Mouse (Mus musculus): ENCODE measurements around the gene Tlr7. TPM values are rescaled to one million over a fixed set of nuclear protein-coding genes. Genes with fewer than 3 reads are reported as not detected.
"Not testable (repeated sequence)": the region's sequence is repeated elsewhere in the genome, so short reads cannot be mapped to it uniquely, and the experiment has no call there.

Tlr7 gene
- 0.22 and 0.41 TPM in 2 replicates for polyA plus RNA-seq (2015; fragmentation: Nextera tagmentation; extraction: Ambion mirVana)

- Histone ChIP-seq H3K9me3 (no peaks in the 10 kb centered on the region), H3K27ac (no peak within 1 kb of the TSS), H3K4me1 (no peaks in the 10 kb centered on the region), H3K36me3 (replicated peaks) (no peaks in the 10 kb centered on the region), H3K27me3 (replicated peaks) (peaks cover 4% of the 10 kb centered on the region; the same call in 1 of the 2 replicates), H3K9ac (no peak within 1 kb of the TSS), H3K4me2 (no peak within 1 kb of the TSS), H3K4me3 (no peak within 1 kb of the TSS)
- 83% methylated on average over 6 of the region's 6 CpGs for WGBS
- no peak for ATAC-seq (replicated peaks)
Measured at GRCm38 (mm10) chrX:167330399-167330798, at the start of gene Tlr7. Tlr7 (minus strand) TSS chrX:167330558.

GRCm38 (mm10) chrX:167380073-167380472 lies 49.7 kb upstream of the Tlr7 start:
- H3K27me3 ChIP-seq (replicated peaks): peaks cover 14% of the 10 kb centered on the region; the same call in 1 of the 2 replicates
- no peaks in the 10 kb centered on the region for H3K36me3 ChIP-seq (replicated peaks)
- ATAC-seq (replicated peaks): no peak
- H3K4me3 ChIP-seq: no peak overlapping the region
- H3K9me3 ChIP-seq: no peaks in the 10 kb centered on the region
- no peak overlapping the region for H3K4me2 ChIP-seq
- H3K4me1 ChIP-seq: no peaks in the 10 kb centered on the region
- no peak overlapping the region for H3K27ac ChIP-seq
- 66% methylated on average over 4 of the region's 4 CpGs for WGBS
- H3K9ac ChIP-seq: no peak overlapping the region

- ATAC-seq (replicated peaks); H3K4me1 ChIP-seq; H3K4me3 ChIP-seq; H3K9ac ChIP-seq; H3K4me2 ChIP-seq; H3K27ac ChIP-seq; H3K9me3 ChIP-seq; H3K36me3 ChIP-seq (replicated peaks); H3K27me3 ChIP-seq (replicated peaks): not testable (repeated sequence)
- WGBS: 97% methylated on average over 3 of the region's 3 CpGs
Measured at GRCm38 (mm10) chrX:167361231-167361630, 30.9 kb upstream of the Tlr7 start.

- Histone ChIP-seq H3K4me1 (no peaks in the 10 kb centered on the region), H3K4me3 (no peak overlapping the region), H3K9me3 (no peaks in the 10 kb centered on the region), H3K9ac (no peak overlapping the region), H3K27ac (no peak overlapping the region), H3K27me3 (replicated peaks) (peaks cover 7% of the 10 kb centered on the region; the same call in 1 of the 2 replicates), H3K36me3 (replicated peaks) (no peaks in the 10 kb centered on the region), H3K4me2 (no peak overlapping the region)
- no peak for ATAC-seq (replicated peaks)
- 94% methylated on average over 7 of the region's 7 CpGs for WGBS
Measured at GRCm38 (mm10) chrX:167359704-167360103, 29.3 kb upstream of the Tlr7 start.

GRCm38 (mm10) chrX:167357415-167357814 lies 27.1 kb upstream of the Tlr7 start:
- 79% methylated on average over 2 of the region's 2 CpGs for WGBS
- no peak for ATAC-seq (replicated peaks)
- Histone ChIP-seq H3K36me3 (replicated peaks) (no peaks in the 10 kb centered on the region), H3K9me3 (no peaks in the 10 kb centered on the region), H3K27me3 (replicated peaks) (peaks cover 6% of the 10 kb centered on the region; the same call in 1 of the 2 replicates), H3K9ac (no peak overlapping the region), H3K27ac (no peak overlapping the region), H3K4me2 (no peak overlapping the region), H3K4me1 (no peaks in the 10 kb centered on the region), H3K4me3 (no peak overlapping the region)

- no peak overlapping the region for H3K4me2 ChIP-seq
- H3K4me3 ChIP-seq: no peak overlapping the region
- no peak overlapping the region for H3K9ac ChIP-seq
- no peak overlapping the region for H3K27ac ChIP-seq
- H3K4me1 ChIP-seq: no peaks in the 10 kb centered on the region
- WGBS: 83% methylated on average over 3 of the region's 3 CpGs
- no peaks in the 10 kb centered on the region for H3K9me3 ChIP-seq
- no peaks in the 10 kb centered on the region for H3K36me3 ChIP-seq (replicated peaks)
- ATAC-seq (replicated peaks): no peak
- H3K27me3 ChIP-seq (replicated peaks): peaks cover 3% of the 10 kb centered on the region; the same call in 1 of the 2 replicates
Measured at GRCm38 (mm10) chrX:167355965-167356364, 25.6 kb upstream of the Tlr7 start.

GRCm38 (mm10) chrX:167353617-167354016 lies 23.3 kb upstream of the Tlr7 start:
- H3K4me1 ChIP-seq: no peaks in the 10 kb centered on the region
- H3K36me3 ChIP-seq (replicated peaks): no peaks in the 10 kb centered on the region
- peaks cover 3% of the 10 kb centered on the region; the same call in 1 of the 2 replicates for H3K27me3 ChIP-seq (replicated peaks)
- no peaks in the 10 kb centered on the region for H3K9me3 ChIP-seq
- no peak overlapping the region for H3K4me2 ChIP-seq
- WGBS: 92% methylated on average over 2 of the region's 2 CpGs
- H3K9ac ChIP-seq: no peak overlapping the region
- no peak overlapping the region for H3K4me3 ChIP-seq
- ATAC-seq (replicated peaks): no peak
- H3K27ac ChIP-seq: no peak overlapping the region

- Histone ChIP-seq H3K9me3 (no peaks in the 10 kb centered on the region), H3K4me1 (no peaks in the 10 kb centered on the region), H3K36me3 (replicated peaks) (no peaks in the 10 kb centered on the region), H3K9ac (no peak overlapping the region), H3K27ac (no peak overlapping the region), H3K27me3 (replicated peaks) (peaks cover 7% of the 10 kb centered on the region), H3K4me2 (no peak overlapping the region), H3K4me3 (no peak overlapping the region)
- 81% methylated on average over 1 of the region's 1 CpGs for WGBS
- ATAC-seq (replicated peaks): no peak
Measured at GRCm38 (mm10) chrX:167346440-167346839, 16.1 kb upstream of the Tlr7 start.

GRCm38 (mm10) chrX:167344356-167344755 lies 14.0 kb upstream of the Tlr7 start:
- H3K27ac ChIP-seq: no peak overlapping the region
- no peak for ATAC-seq (replicated peaks)
- peaks cover 6% of the 10 kb centered on the region for H3K27me3 ChIP-seq (replicated peaks)
- no peak overlapping the region for H3K9ac ChIP-seq
- H3K36me3 ChIP-seq (replicated peaks): no peaks in the 10 kb centered on the region
- no peak overlapping the region for H3K4me2 ChIP-seq
- no peaks in the 10 kb centered on the region for H3K4me1 ChIP-seq
- no peak overlapping the region for H3K4me3 ChIP-seq
- no peaks in the 10 kb centered on the region for H3K9me3 ChIP-seq
- 68% methylated on average over 1 of the region's 1 CpGs for WGBS

GRCm38 (mm10) chrX:167341811-167342210 lies 11.5 kb upstream of the Tlr7 start:
- Histone ChIP-seq H3K4me3 (no peak overlapping the region), H3K27me3 (replicated peaks) (peaks cover 9% of the 10 kb centered on the region), H3K36me3 (replicated peaks) (no peaks in the 10 kb centered on the region), H3K9ac (no peak overlapping the region), H3K4me1 (no peaks in the 10 kb centered on the region), H3K27ac (no peak overlapping the region), H3K4me2 (no peak overlapping the region), H3K9me3 (no peaks in the 10 kb centered on the region)
- 83% methylated on average over 3 of the region's 3 CpGs for WGBS
- no peak for ATAC-seq (replicated peaks)

GRCm38 (mm10) chrX:167340190-167340589 lies 9.8 kb upstream of the Tlr7 start:
- Histone ChIP-seq H3K9me3 (no peaks in the 10 kb centered on the region), H3K4me1 (no peaks in the 10 kb centered on the region), H3K4me3 (no peak overlapping the region), H3K36me3 (replicated peaks) (no peaks in the 10 kb centered on the region), H3K27ac (no peak overlapping the region), H3K9ac (no peak overlapping the region), H3K27me3 (replicated peaks) (peaks cover 9% of the 10 kb centered on the region; the same call in 1 of the 2 replicates), H3K4me2 (no peak overlapping the region)
- WGBS: 87% methylated on average over 2 of the region's 2 CpGs
- no peak for ATAC-seq (replicated peaks)

- H3K4me2 ChIP-seq: no peak overlapping the region
- H3K27ac ChIP-seq: no peak overlapping the region
- H3K27me3 ChIP-seq (replicated peaks): 0 out of 2 replicates have a peak, but pooled peaks cover 9% of the 10 kb centered on the region
- H3K9ac ChIP-seq: no peak overlapping the region
- H3K4me1 ChIP-seq: no peaks in the 10 kb centered on the region
- 96% methylated on average over 1 of the region's 1 CpGs for WGBS
- ATAC-seq (replicated peaks): no peak
- H3K36me3 ChIP-seq (replicated peaks): no peaks in the 10 kb centered on the region
- H3K4me3 ChIP-seq: no peak overlapping the region
- H3K9me3 ChIP-seq: no peaks in the 10 kb centered on the region
Measured at GRCm38 (mm10) chrX:167337990-167338389, 7.6 kb upstream of the Tlr7 start.

GRCm38 (mm10) chrX:167334571-167334970 lies 4.2 kb upstream of the Tlr7 start:
- Histone ChIP-seq H3K9ac (no peak overlapping the region), H3K4me2 (no peak overlapping the region), H3K36me3 (replicated peaks) (no peaks in the 10 kb centered on the region), H3K27me3 (replicated peaks) (peaks cover 3% of the 10 kb centered on the region; the same call in 1 of the 2 replicates), H3K27ac (no peak overlapping the region), H3K4me3 (no peak overlapping the region), H3K9me3 (no peaks in the 10 kb centered on the region), H3K4me1 (no peaks in the 10 kb centered on the region)
- WGBS: 88% methylated on average over 1 of the region's 1 CpGs
- no peak for ATAC-seq (replicated peaks)

All from midbrain, embryonic 15.5 days (tissue).